Mouse (Mus musculus) retina, postnatal 7 days (tissue): ENCODE measurements around the gene Grin1.

ENCODE experiments used
- DNase-seq: peaks from one replicate; pipeline ENCODE4 v3.0.0-alpha.2; 2012; ENCODE audit warnings: low read depth, low spot score

Gene Grin1

DNA sequence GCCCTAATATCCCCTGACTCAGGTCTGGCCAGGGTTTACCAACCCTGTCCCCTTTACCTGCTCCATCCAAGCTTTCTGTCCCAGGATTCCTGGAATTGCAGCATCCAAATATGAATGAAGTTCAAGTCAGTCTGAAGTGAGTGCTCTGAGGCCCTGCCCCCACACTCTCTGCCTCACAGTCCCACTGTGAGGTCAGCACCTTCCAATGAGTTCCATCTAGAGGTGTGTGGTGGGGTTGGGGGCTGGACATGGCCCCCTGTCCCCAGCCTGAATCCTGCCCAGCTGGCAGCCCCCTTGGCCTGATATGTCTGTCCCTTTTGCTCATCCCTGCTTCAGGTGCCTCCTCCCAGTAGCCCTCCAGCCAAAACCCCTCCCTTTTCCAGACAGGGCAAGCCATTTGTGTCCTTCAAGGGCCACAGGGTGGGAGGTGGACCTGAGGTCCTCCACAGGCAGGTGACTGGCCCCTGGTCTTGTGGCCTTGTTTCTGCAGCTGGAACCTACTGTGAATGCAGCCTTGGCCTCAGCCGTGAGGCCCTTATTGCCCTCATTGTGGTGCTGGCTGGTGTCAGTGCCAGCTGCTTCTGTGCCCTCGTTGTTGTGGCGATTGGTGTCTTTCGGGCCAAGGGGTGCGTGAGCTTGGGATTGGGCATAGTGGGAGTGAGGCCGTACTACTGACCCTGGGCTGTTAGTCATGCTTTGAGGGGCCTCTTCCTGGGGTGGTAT is 30.9 kb downstream of the Grin1 start, which contains the start of gene Tmem210:
Gene Tmem210, plus strand, starts transcription at position 219 of the 723 bp plus-strand sequence.
- DNase-seq = no peak

DNA sequence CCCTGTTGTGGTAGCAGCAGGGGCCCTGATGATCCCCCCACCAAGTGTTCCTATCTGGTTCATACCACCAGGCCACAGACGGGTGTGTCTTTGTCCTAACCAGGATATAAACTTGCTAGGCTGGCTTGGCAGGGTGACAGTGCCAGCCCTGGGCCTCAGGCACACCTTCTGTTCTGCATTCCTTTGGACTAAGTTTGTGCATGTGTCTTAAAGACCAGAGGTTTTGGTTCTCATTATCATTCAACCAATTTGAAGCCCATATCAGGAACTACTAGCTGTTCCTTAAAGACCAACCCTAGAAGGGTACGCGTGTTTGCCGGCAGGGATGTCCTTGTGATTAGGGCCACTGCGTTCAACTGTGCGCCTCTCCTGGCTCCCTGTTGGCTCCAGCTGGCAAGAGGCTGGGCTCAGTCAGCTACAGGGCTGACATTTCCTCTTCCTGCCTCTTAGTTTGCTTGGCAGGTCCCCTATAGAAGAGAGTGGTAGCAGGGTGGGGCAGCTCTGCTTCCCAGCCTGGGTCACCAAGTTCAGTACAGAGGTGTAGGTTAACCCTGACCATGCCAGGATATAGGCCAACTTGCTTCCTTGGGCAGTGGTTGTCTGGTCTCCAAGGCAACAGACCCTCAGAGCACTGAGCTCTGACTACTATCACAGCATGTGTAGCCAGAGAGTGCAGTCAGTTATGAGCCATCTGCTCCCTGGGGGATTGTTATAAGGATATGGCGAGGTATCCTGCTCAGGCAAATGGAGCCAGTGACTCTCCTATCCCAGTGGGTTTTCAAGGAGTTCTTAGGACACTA is 31.9 kb downstream of the Grin1 start:
- no peak for DNase-seq

DNA sequence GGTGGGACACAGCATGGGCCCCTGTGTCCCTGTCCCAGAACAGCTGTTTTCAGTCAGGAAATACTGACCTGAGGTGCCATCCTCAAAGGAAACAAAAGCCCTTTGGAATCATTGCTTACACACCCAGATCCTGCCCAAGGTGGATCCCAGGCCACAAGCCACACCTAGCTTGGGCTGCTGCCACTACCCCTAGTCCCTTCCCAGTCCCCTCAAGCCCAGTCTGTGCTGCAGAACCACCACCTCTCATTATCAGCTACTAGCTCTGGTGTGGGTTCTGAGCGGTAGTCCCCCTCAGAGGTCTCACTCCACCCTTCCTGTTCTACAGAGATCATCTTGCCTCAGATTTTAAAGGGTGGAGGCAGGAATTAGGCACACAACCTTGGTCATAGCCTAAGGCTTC is 32.7 kb downstream of the Grin1 start:
- DNase-seq = no peak

DNA sequence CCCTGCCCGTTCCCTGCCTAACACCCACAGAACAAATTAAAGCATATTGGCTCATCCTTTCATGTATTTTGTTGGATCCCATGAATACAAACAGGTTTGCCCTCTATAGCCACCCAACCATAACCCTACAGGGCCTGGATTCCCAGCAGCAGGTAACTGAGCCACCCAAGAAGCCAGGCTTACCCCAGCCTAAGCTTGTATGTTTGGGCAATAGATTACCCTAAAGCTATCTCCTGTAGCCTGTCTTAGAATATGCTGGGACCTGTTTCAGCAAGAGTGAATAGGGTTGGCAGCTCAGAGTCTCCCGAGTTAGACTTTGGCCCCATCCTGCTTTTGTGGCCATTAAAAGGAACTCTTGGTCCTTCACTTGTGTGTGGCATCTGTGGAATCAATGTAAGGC is 33.4 kb downstream of the Grin1 start:
- DNase-seq = no peak

DNA sequence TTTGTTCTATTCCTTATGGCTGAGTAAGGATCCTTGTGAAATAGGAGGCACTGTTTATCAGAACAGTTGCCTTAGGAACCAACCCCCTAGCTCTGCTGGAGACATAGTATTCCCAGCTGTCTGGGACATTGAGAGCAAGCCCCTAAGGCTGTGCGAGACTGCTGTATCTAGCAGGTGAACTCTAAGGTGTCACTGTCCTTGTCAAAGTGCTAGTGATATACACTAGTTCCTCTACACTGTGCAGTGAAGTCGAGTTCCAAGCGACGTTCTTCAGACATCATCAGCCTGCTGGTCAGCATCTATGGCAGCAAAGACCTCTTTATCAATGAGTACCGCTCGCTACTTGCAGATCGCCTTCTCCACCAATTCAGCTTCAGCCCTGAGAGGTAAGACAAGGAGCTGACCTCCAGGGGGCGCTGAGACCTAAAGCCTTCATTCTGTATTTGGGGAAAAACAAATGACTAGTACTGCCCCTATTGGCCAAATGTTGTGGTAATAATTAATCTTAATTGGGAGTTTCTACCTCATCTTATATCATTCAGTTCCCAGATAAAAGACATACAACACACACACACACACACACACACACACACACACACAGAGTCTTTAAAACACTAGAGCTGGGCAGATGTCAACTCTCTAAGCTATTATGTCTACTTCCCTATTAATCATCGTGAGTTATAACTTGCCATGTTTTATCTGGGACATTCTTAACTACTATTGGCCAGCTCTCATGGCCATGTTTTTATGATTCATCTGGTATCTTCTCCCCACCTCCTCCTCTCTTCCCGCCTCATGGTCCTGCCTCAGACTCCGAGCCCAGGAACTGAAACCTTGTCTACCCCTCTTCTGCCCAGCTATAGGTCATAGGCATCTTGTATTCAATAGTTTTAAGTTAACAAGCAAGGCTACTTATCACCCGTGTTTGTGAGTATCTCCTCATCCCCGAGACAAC is 39.8 kb downstream of the Grin1 start:
- no peak for DNase-seq

DNA sequence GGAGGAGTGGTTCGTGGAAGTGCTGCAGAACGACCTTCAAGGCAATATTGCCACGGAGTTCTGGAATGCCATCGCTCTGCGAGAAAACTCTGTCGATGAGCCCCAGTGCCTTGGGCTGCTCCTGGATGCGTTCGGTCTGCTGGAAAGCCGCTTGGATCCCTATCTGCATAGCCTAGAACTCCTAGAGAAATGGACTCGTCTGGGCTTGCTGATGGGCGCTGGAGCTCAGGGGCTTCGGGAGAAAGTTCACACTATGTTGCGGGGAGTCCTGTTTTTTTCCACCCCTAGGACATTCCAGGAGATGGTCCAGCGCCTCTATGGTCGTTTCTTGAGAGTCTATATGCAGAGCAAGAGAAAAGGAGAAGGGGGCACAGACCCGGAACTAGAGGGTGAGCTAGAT is 46.0 kb downstream of the Grin1 start:
- DNase-seq = no peak

DNA sequence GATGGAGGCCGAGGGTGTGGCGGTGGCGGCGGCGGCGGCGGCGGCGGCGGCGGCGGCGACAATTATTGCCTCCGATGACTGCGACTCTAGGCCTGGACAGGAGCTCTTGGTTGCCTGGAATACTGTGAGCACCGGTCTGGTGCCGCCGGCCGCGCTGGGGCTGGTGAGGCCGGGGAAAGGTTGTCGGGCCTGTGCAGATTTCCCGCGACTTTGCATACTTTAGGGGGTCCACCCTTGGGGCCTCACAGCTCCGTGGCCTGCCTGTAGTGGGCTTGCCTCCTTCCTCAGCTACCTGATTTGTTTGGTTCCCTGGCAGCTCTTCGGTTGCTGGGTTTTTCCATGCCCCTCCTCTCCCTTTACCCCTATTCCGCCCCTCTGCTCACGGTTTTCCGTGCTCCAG is 46.5 kb downstream of the Grin1 start:
- no peak for DNase-seq

DNA sequence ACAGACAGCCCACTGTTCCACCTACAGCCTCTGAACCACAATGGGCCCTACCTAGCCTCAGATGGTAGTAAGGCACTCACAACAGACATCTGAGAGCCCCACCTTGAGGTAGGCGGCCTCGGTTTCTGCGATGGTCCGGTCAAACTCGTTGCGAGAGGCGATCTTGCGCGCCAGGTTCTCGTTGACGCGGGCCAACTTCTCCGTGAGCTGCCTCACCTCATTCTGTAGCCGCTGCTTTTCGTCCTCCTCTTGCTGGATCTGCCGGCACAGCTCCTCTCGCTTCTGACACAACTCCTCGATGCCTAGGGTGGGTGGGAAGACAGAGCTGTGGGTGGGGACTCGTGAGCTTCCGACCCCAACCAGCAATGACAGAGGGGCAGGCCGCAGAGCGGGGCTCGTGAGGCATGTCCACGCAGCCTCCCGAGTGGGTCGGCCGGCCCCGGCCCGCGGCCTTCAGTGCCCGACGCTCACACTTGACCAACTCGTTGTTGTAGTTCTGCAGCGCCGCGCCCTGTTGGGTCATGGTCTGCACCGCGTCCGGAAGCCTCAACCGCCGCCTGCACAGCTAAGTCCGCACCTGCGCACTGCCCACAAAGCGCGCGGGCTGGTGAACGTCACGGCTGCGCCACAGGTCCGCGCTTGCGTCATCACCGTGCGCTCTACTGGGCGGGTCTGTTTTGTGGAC is 47.0 kb downstream of the Grin1 start, which contains the start of the genes Ssna1 and Anapc2:
Gene Ssna1, minus strand, starts transcription at position 612 of the 685 bp plus-strand sequence.
Gene Anapc2, plus strand, starts transcription at position 652 of the 685 bp plus-strand sequence.
- peak; percentile 96 for DNase-seq

DNA sequence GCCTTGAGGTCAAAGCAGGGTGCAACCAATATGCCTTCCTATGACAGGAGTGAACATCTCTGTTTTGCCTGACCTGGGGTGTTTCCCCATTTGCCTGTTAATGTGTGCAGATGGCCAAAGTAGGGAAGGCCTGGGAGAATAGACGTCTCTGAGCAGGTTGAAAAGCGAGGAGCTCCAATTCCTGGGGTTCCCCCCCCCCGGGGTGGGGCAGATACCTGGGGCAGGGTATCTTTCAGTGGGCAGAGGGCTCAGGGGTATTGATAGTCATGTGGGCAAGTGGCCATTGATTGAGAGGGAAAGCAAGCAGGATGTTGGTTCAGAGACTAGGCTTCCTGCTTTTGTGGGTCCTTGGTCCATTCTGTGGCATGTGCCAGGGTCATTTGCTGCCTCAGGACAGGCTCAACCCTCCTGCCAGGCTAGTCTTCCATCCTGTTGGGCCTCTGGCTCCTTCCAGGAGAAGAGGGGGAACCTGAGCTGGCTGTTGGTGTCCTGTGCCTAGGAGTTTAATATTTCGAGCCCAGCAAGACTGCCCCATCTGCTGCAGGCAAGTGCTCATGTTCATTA is 51.2 kb downstream of the Grin1 start:
- no peak for DNase-seq

DNA sequence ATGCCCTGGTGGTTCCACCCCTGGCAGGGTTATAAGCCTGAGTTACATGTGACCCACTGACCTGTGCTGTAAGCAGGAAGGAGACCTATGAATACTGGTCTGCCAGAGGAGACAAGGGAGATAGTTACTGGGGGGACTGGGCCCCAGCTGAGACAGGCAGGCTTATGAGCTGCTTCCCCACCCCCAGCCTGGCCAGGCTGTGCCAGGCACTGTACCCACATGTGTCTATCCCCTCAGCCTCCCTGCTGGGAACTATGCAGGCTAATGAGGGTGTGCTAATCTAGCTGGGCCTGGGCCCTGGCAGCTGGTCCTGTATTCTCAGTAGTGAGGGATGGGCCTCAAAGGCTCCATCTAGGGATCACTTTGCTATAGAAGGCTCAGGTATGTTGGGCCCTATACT is 51.7 kb downstream of the Grin1 start:
- no peak for DNase-seq

DNA sequence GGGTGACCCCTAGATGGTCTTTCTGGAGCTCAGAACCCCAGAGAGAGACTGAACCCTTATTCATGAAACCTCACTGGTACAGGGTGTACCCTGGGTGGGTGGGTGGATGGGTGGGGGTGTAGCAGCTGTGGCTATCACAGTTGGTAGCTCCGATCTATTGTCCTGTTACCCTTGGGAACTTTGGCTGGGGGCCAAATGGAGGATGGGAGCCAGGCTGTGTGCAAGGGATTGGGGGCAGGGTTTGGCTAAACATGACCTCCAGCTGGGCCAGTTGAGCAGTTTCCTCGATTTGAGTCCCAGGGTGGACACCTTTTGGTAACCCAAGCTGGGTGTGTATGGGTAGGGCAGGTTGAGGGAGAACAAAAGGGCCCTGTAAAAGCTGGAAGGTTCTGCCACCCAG is 52.3 kb downstream of the Grin1 start:
- no peak for DNase-seq

DNA sequence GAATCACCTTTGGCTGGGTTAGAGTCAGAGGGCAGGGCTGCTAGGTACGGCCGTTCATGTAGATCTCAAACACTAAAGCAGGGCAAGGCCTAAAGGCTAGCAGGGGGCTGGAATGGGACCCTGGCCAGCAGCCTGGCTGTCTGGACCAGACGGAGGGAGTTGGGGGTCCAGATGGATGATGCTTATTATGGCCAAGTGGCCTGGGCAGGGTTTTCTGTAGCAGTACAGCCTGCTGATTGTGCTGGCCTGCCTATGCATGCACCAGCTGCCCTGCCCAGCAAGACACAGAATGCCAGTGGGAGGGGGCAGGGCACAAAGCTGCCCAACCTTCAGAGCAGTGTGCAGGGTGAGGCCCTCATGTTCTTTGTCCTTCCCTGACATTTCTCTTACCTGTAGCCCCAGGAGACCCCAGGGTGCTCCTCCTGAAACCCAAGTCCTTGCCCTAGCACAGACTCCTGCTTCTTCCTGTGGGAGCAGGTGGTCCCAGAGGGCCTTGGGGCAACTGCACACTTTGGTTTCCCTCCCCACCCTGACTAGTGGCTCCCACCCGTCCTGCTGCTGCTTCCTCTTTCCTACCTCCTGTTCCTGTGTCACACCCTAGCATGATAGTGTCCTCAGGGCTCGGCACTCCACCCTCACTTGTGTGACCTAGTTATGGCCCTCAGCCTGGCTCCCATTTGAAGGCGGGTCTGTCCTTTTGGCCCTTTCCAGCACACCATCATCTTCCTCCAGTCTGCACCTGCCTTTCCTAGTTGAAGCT is 52.9 kb downstream of the Grin1 start:
- DNase-seq = no peak

DNA sequence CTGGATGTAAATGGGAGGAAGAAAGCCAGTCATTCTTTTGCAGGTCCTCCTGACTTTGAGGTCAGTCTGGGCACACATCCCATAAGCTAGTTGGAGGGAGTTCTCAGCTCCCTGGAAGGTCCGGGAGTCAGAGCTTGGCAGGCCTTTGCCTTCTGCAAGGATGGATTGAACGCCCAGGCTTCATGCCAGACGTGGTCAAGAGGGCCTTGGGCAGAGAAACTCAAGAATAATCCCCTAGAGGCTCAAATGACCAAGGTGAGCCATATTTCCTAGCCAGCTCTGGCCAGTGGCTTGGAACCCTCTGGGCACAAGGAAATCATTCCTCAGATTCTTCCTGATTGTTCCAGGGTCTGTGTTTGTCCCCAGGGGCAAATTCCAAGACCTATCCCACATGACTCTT is 54.1 kb downstream of the Grin1 start:
- DNase-seq = no peak

DNA sequence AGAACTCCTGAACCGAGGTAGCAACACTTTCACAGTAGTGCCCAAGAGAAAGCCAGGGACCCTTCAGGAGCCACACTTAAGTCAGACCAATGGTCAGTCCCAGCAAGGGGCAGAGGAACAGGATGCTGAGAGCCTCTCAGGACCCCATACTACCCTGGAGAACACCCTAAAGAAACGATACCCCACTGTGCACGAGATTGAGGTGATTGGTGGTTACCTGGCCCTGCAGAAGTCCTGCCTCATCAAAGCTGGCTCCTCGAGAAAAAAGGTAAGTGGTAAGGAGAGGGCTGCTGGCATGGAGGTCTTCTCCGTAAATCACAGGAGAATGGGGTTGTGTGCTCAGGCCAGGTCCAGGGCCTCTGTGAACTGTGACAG is 54.7 kb downstream of the Grin1 start:
- no peak for DNase-seq

DNA sequence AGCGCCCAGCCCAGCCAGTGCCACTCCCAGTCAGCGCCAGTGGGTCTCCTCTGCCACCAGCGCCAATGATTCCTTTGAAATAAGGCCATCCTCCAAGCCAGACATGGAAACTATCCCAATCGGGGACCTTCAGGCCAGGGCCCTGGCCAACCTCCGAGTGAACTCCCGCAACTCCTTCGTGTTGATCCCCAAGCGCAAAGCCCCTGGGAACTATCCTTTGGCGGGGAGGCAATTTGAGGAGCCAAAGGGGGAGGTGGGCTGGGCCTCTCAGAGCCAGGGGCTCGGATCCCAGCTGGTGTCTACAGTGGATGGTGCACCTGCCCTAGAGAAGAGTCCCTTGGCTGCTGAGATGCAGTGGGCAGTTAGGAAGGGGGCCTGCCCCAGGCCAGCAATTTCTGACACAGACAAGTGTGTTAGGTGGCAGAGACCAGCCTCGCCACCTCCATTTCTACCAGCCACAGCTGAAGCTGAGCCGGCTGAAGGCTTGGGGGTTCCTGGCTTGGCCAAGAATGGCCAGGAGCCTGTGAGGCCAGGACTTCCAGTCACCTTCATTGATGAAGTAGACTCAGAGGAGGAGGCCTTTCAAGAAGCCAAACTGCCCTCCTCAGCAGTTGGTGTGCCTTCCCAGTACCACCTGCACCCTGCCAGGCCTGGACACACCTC is 55.2 kb downstream of the Grin1 start:
- no peak for DNase-seq

DNA sequence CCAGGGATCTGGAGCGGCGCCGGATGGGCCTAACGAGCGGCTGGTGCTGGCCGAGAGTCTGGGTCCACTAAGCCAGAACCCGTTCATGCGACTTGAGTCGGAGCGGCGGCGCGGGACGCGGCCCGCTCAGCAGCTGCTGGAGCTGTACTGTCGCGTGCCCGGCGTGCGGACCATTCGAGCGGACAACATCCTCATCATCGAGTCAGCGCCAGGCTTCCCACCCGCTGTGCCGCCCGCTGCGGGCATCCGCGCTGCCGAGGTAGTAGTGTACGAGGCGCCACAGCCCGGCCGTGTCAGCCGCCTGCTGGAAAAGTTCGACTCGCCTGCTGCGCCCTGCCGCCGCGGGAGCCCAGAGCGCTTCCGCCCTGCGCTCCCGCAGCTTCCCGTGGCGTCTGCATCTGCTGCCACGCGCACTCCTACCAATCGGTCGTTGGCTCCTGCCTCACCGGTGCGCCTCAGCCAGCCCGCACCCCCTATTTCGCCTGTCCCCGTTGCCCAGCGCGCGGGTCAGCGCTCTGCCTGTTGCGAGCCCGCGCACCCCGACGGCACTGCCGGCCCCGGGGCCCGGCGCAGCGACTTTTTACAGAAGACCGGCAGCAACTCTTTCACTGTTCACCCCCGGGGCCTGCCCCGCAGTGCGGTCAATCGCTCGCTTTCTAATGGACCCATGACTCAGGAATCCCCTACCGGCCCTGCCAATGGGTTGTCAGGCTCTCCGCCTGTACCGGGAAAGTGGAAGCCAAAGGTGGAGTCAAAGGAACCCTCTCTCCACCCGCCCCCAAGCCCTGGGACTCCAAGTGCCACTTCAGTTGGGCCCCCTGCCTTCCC is 56.0 kb downstream of the Grin1 start:
- DNase-seq = no peak

DNA sequence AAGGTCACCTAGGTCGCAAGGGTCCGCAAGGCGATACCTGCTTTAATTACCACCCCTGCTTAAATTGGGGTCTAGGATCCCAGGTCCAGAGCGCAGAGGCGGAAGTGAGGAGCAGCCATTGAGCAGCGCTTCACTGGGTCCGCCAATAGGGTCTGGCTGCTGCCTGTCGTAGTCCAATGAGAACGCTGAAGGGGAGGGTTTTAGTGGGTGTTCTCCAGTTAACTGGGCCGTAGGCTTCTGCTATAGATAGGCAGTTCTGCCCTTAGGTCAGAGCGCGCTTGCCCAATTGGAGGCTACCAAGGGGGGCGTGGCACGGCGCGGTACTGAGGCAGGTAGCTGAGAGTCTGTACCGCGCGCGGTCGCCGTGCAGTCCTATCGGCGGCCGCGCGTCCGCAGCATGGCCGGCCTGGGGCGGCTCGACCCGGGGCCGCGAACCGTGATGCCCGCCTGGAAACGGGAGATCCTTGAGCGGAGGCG is 56.7 kb downstream of the Grin1 start, which contains the start of gene Tprn:
Gene Tprn, plus strand, starts transcription at position 328 of the 477 bp plus-strand sequence.
- DNase-seq = peak; percentile 90

DNA sequence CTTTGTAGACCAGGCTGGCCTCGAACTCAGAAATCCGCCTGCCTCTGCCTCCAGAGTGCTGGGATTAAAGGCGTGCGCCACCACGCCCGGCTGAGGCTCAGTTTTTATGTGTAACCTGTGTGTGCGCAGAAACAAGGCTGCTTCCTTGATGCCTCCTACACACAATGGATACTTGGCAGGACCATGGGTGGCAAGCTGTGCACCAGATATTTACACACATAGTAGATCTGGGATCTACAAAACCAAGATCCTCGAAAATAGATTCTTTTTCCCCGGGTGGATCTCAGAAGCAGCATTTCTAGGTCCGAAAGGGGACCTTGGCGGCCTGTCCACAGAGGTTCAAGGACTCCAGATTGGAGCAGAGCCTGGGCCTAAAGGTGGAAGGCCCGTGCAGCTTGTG is 57.1 kb downstream of the Grin1 start:
- no peak for DNase-seq
